Mouse (Mus musculus): ENCODE measurements at regions not wholly inside any gene's neighbourhood (a gene's known extent, or its start where the extent isn't known, plus 50 kb on each side); places are given as distances from the start of the nearest gene placed in this dataset.

- Histone ChIP-seq H3K36me3 (no peaks in the 10 kb centered on the region), H3K4me1 (no peaks in the 10 kb centered on the region), H3K27me3 (ENCODE audit: low read depth, poor library complexity, severe bottlenecking) (no peaks in the 10 kb centered on the region), H3K4me3 (no peak overlapping the region), H3K27ac (replicated peaks) (no peak overlapping the region), H3K9me3 (replicated peaks) (no peaks in the 10 kb centered on the region)
- no peak for DNase-seq (ENCODE audit: low spot score)
- WGBS: 84% methylated on average over 6 of the region's 6 CpGs
Observed at GRCm38 (mm10) chr1:185834171-185834570, 282.9 kb downstream of the Lyplal1 start.

GRCm38 (mm10) chr1:185836632-185837281 is 280.4 kb downstream of the Lyplal1 start:
- no peaks in the 10 kb centered on the region for H3K9me3 ChIP-seq (replicated peaks)
- no peaks in the 10 kb centered on the region for H3K36me3 ChIP-seq
- H3K27me3 ChIP-seq (ENCODE audit: low read depth, poor library complexity, severe bottlenecking): no peaks in the 10 kb centered on the region
- H3K4me1 ChIP-seq: no peaks in the 10 kb centered on the region
- WGBS: 83% methylated on average over 13 of the region's 13 CpGs
- H3K4me3 ChIP-seq: no peak overlapping the region
- no peak overlapping the region for H3K27ac ChIP-seq (replicated peaks)
- no peak for DNase-seq (ENCODE audit: low spot score)

GRCm38 (mm10) chr1:185842481-185842880 is 274.6 kb downstream of the Lyplal1 start:
- no peak for DNase-seq (ENCODE audit: low spot score)

GRCm38 (mm10) chr1:185847161-185847560 is 269.9 kb downstream of the Lyplal1 start:
- no peaks in the 10 kb centered on the region for H3K36me3 ChIP-seq
- H3K27ac ChIP-seq (replicated peaks): no peak overlapping the region
- no peak for DNase-seq (ENCODE audit: low spot score)
- H3K4me3 ChIP-seq: no peak overlapping the region
- no peaks in the 10 kb centered on the region for H3K4me1 ChIP-seq
- H3K9me3 ChIP-seq (replicated peaks): no peaks in the 10 kb centered on the region
- no peaks in the 10 kb centered on the region for H3K27me3 ChIP-seq (ENCODE audit: low read depth, poor library complexity, severe bottlenecking)
- 96% methylated on average over 6 of the region's 6 CpGs for WGBS

More at GRCm38 (mm10) chr1:185842481-185842880, 274.6 kb downstream of the Lyplal1 start:
- Histone ChIP-seq H3K27me3 (ENCODE audit: low read depth, poor library complexity, severe bottlenecking) (no peaks in the 10 kb centered on the region), H3K36me3 (no peaks in the 10 kb centered on the region), H3K9me3 (replicated peaks) (no peaks in the 10 kb centered on the region), H3K4me1 (no peaks in the 10 kb centered on the region), H3K27ac (replicated peaks) (no peak overlapping the region), H3K4me3 (no peak overlapping the region)
- 91% methylated on average over 12 of the region's 12 CpGs for WGBS

GRCm38 (mm10) chr1:185850590-185850989 is 266.5 kb downstream of the Lyplal1 start:
- H3K27ac ChIP-seq (replicated peaks): no peak overlapping the region
- no peaks in the 10 kb centered on the region for H3K27me3 ChIP-seq (ENCODE audit: low read depth, poor library complexity, severe bottlenecking)
- no peaks in the 10 kb centered on the region for H3K9me3 ChIP-seq (replicated peaks)
- H3K4me3 ChIP-seq: no peak overlapping the region
- H3K4me1 ChIP-seq: no peaks in the 10 kb centered on the region
- DNase-seq (ENCODE audit: low spot score): no peak
- no peaks in the 10 kb centered on the region for H3K36me3 ChIP-seq

- no peak overlapping the region for H3K4me3 ChIP-seq
- H3K27ac ChIP-seq (replicated peaks): no peak overlapping the region
- H3K36me3 ChIP-seq: no peaks in the 10 kb centered on the region
- H3K27me3 ChIP-seq (ENCODE audit: low read depth, poor library complexity, severe bottlenecking): no peaks in the 10 kb centered on the region
- no peaks in the 10 kb centered on the region for H3K9me3 ChIP-seq (replicated peaks)
- no peak for DNase-seq (ENCODE audit: low spot score)
- H3K4me1 ChIP-seq: no peaks in the 10 kb centered on the region
- WGBS: 80% methylated on average over 5 of the region's 5 CpGs
Observed at GRCm38 (mm10) chr1:185851262-185851893, 265.7 kb downstream of the Lyplal1 start.

- Histone ChIP-seq H3K4me1 (no peaks in the 10 kb centered on the region), H3K36me3 (no peaks in the 10 kb centered on the region), H3K27ac (replicated peaks) (no peak overlapping the region), H3K27me3 (ENCODE audit: low read depth, poor library complexity, severe bottlenecking) (no peaks in the 10 kb centered on the region), H3K4me3 (no peak overlapping the region), H3K9me3 (replicated peaks) (no peaks in the 10 kb centered on the region)
- no peak for DNase-seq (ENCODE audit: low spot score)
- 90% methylated on average over 4 of the region's 4 CpGs for WGBS
Observed at GRCm38 (mm10) chr1:185861692-185862091, 255.4 kb downstream of the Lyplal1 start.

GRCm38 (mm10) chr1:185865945-185866344 is 251.2 kb downstream of the Lyplal1 start:
- Histone ChIP-seq H3K27me3 (ENCODE audit: low read depth, poor library complexity, severe bottlenecking) (no peaks in the 10 kb centered on the region), H3K4me3 (no peak overlapping the region), H3K9me3 (replicated peaks) (no peaks in the 10 kb centered on the region), H3K36me3 (no peaks in the 10 kb centered on the region), H3K27ac (replicated peaks) (no peak overlapping the region), H3K4me1 (no peaks in the 10 kb centered on the region)
- 79% methylated on average over 11 of the region's 11 CpGs for WGBS
- no peak for DNase-seq (ENCODE audit: low spot score)

- 92% methylated on average over 6 of the region's 6 CpGs for WGBS
- Histone ChIP-seq H3K27me3 (ENCODE audit: low read depth, poor library complexity, severe bottlenecking) (no peaks in the 10 kb centered on the region), H3K27ac (replicated peaks) (no peak overlapping the region), H3K4me3 (no peak overlapping the region), H3K36me3 (no peaks in the 10 kb centered on the region), H3K4me1 (no peaks in the 10 kb centered on the region), H3K9me3 (replicated peaks) (no peaks in the 10 kb centered on the region)
- no peak for DNase-seq (ENCODE audit: low spot score)
Observed at GRCm38 (mm10) chr1:185866612-185867011, 250.5 kb downstream of the Lyplal1 start.

GRCm38 (mm10) chr1:185867018-185867417 is 250.1 kb downstream of the Lyplal1 start:
- no peak for DNase-seq (ENCODE audit: low spot score)
- Histone ChIP-seq H3K27ac (replicated peaks) (no peak overlapping the region), H3K4me3 (no peak overlapping the region), H3K9me3 (replicated peaks) (no peaks in the 10 kb centered on the region), H3K27me3 (ENCODE audit: low read depth, poor library complexity, severe bottlenecking) (no peaks in the 10 kb centered on the region), H3K36me3 (no peaks in the 10 kb centered on the region), H3K4me1 (no peaks in the 10 kb centered on the region)
- WGBS: 86% methylated on average over 4 of the region's 4 CpGs

GRCm38 (mm10) chr1:185868721-185869120 is 248.4 kb downstream of the Lyplal1 start:
- Histone ChIP-seq H3K9me3 (replicated peaks) (no peaks in the 10 kb centered on the region), H3K4me1 (no peaks in the 10 kb centered on the region), H3K27me3 (ENCODE audit: low read depth, poor library complexity, severe bottlenecking) (no peaks in the 10 kb centered on the region), H3K4me3 (no peak overlapping the region), H3K36me3 (no peaks in the 10 kb centered on the region), H3K27ac (replicated peaks) (no peak overlapping the region)
- no peak for DNase-seq (ENCODE audit: low spot score)
- 88% methylated on average over 4 of the region's 4 CpGs for WGBS

GRCm38 (mm10) chr1:185887031-185887430 is 230.1 kb downstream of the Lyplal1 start:
- no peak for DNase-seq (ENCODE audit: low spot score)
- WGBS: 94% methylated on average over 1 of the region's 1 CpGs
- 0 out of 2 replicates have a peak, but pooled peaks cover 1% of the 10 kb centered on the region for H3K4me1 ChIP-seq
- no peaks in the 10 kb centered on the region for H3K36me3 ChIP-seq
- H3K9me3 ChIP-seq (replicated peaks): no peaks in the 10 kb centered on the region
- H3K4me3 ChIP-seq: no peak overlapping the region
- no peak overlapping the region for H3K27ac ChIP-seq (replicated peaks)
- H3K27me3 ChIP-seq (ENCODE audit: low read depth, poor library complexity, severe bottlenecking): no peaks in the 10 kb centered on the region

- Histone ChIP-seq H3K27me3 (ENCODE audit: low read depth, poor library complexity, severe bottlenecking) (no peaks in the 10 kb centered on the region), H3K36me3 (no peaks in the 10 kb centered on the region), H3K27ac (replicated peaks) (no peak overlapping the region), H3K4me3 (no peak overlapping the region), H3K4me1 (0 out of 2 replicates have a peak, but pooled peaks cover 5% of the 10 kb centered on the region), H3K9me3 (replicated peaks) (no peaks in the 10 kb centered on the region)
- 82% methylated on average over 4 of the region's 4 CpGs for WGBS
- no peak for DNase-seq (ENCODE audit: low spot score)
Observed at GRCm38 (mm10) chr1:185891814-185892213, 225.3 kb downstream of the Lyplal1 start.
